Mouse (Mus musculus) brain, embryonic 14.5 days (tissue): ENCODE data around the gene Olfr1141.

Experiments used
- CTCF ChIP-seq: fragments of 200-500 bp; IDR thresholded peaks from 2 replicates; pipeline ENCODE4 v1.5.1; 2012; ENCODE audit warnings: inconsistent platforms, mild to moderate bottlenecking, moderate library complexity, borderline replicate concordance; ENCODE audit not compliant: insufficient read depth, insufficient read length; ENCODE audit errors: extremely low read depth
- POLR2A ChIP-seq: fragments of 200-500 bp; IDR thresholded peaks from 2 replicates; pipeline ENCODE4 v1.6.1; 2012; ENCODE audit warnings: mild to moderate bottlenecking, inconsistent platforms, borderline replicate concordance; ENCODE audit not compliant: poor library complexity, insufficient read depth, insufficient read length, severe bottlenecking; ENCODE audit errors: extremely low read depth

DNA sequence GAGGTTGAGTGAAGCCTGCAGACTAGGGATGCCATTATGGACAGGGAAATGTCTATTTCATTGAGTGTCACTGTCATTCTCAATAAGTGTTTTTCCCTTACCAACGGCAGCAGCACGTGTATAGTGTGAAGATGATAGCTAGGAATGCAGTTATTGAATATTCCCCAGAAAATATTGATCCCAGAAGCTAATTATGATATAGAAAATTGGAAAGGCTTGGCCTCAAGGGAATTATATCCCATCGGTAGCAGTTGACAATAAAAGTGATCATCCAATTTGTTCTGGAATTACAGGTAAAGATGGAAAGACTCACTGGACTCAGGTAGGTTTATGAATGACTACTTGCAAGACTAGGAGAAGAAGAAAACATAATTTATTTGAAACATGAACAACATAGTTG lies 10.3 kb downstream of the Olfr1141 start, which contains the start of gene Olfr1140:
- TF ChIP-seq CTCF (no peak), POLR2A (no peak)
